Mouse (Mus musculus) hematopoietic stem cell, adult 5-6 weeks (primary cell): Measurements from ENCODE around the gene Spint1. TPM values are rescaled to one million over a fixed set of nuclear protein-coding genes. Genes with fewer than 3 reads are reported as not detected.

Experiments
- total RNA-seq: library from RNA; stranded (forward); fragments of 172-1452, 232-1000 nt; gene quantifications from 2 replicates; pipeline ENCODE4 v1.2.3, GENCODE M21; 2017

The Spint1 gene
- total RNA-seq, 1 experiment from 2014 or later: 8.1 TPM

Other genes starting within 250 kb of the Spint1 start
- 8.0 and 16.3 TPM in 2 replicates for gene Ccdc32, start 208.0 kb upstream of the Spint1 start, total RNA-seq
- gene Rpusd2, start 202.6 kb upstream of the Spint1 start, total RNA-seq: 18.7 and 22.1 TPM in 2 replicates
- gene Knl1, start 190.2 kb upstream of the Spint1 start, total RNA-seq: 52.0 and 56.7 TPM in 2 replicates
- 16.8 and 29.0 TPM in 2 replicates for gene Rad51, start 124.6 kb upstream of the Spint1 start, total RNA-seq
- 35.9 and 38.9 TPM in 2 replicates for gene Rmdn3, start 80.3 kb upstream of the Spint1 start, total RNA-seq
- 2.2 TPM in 1 of 2 replicates, not detected in the other for gene Gchfr, start 69.6 kb upstream of the Spint1 start, total RNA-seq
- gene Gm14137, start 62.9 kb upstream of the Spint1 start, total RNA-seq: not detected in 2 replicates
- 47.1 and 53.7 TPM in 2 replicates for gene Zfyve19, start 28.7 kb upstream of the Spint1 start, total RNA-seq
- 37.1 and 64.7 TPM in 2 replicates for gene Dnajc17, start 28.6 kb upstream of the Spint1 start, total RNA-seq
- not detected in 2 replicates for gene Ppp1r14d, start 7.5 kb upstream of the Spint1 start, total RNA-seq
- 0.31 TPM in 1 of 2 replicates, not detected in the other for gene Rhov, start 33.9 kb downstream of the Spint1 start, total RNA-seq
- gene Vps18, start 51.4 kb downstream of the Spint1 start, total RNA-seq: 14.8 and 23.0 TPM in 2 replicates
- 0.13 and 0.25 TPM in 2 replicates for gene Dll4, start 88.4 kb downstream of the Spint1 start, total RNA-seq
- 0.40 TPM in 1 of 2 replicates, not detected in the other for gene Chac1, start 113.9 kb downstream of the Spint1 start, total RNA-seq
- 23.4 and 35.3 TPM in 2 replicates for gene Ino80, start 240.3 kb downstream of the Spint1 start, total RNA-seq